Mouse (Mus musculus) E14TG2a.4 (cell line): ENCODE data around the gene Kcnn3.

Experiments used
- CTCF ChIP-seq: conservative IDR thresholded peaks from 2 replicates; pipeline ENCODE4 v1.5.1; 2014; ENCODE audit warnings: low read length
- NANOG ChIP-seq: IDR thresholded peaks from 2 replicates; pipeline ENCODE4 v1.6.1; 2014; ENCODE audit warnings: borderline replicate concordance, low read length, mixed read lengths

GRCm38 (mm10) chr3:89624814-89625445 is 105.0 kb downstream of the Kcnn3 start:
- TF ChIP-seq CTCF = no peak
- no peak for TF ChIP-seq NANOG
